Mouse (Mus musculus) layer of hippocampus, postnatal 25 days (tissue): ENCODE results near the gene Limk2. TPM values are rescaled to one million over a fixed set of nuclear protein-coding genes. Genes with fewer than 3 reads are reported as not detected.
A peak's percentile ranks its signal among the peaks of the same experiment; 100 is the strongest.

Experiments
- DNase-seq, 2 experiments: peaks; one replicate each; pipeline ENCODE4 v3.0.0; 2022; ENCODE audit warnings: mixed read lengths in 2 of 2, low spot score in 1 of 2; ENCODE audit errors: extremely low spot score in 1 of 2
- total RNA-seq, 2 experiments: library from RNA; stranded (reverse); gene quantifications; 2 replicates each; pipeline ENCODE4 v1.2.3; 2021

Gene Limk2
- total RNA-seq, 2 experiments from 2014 or later: 83.1 to 104 TPM

DNA sequence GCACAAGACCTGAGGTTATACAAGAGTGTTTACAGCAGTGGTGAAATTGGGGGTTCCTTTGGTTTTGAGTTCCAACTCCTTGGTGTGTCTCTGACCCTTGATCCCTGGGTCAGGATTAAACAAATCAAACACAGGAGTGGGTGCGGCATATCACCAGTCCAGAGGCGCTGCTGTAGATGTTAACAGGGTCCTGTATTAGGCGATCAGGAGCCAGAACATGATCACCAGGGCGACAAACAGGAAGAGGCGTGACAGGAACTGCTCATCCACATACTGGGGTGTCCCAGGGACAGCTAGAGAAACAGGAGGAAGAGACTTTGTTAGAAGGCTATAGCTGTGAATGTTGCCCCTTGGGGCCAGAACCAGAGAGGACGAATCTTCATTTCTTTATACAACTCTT is 8.8 kb upstream of the Limk2 start:
- no peak for DNase-seq

GRCm38 (mm10) chr11:3416399-3416798 is 7.4 kb upstream of the Limk2 start:
- DNase-seq: no peak

- DNase-seq: no peak
These were observed 3.1 kb upstream of the Limk2 start for GRCm38 (mm10) chr11:3412111-3412510.

DNA sequence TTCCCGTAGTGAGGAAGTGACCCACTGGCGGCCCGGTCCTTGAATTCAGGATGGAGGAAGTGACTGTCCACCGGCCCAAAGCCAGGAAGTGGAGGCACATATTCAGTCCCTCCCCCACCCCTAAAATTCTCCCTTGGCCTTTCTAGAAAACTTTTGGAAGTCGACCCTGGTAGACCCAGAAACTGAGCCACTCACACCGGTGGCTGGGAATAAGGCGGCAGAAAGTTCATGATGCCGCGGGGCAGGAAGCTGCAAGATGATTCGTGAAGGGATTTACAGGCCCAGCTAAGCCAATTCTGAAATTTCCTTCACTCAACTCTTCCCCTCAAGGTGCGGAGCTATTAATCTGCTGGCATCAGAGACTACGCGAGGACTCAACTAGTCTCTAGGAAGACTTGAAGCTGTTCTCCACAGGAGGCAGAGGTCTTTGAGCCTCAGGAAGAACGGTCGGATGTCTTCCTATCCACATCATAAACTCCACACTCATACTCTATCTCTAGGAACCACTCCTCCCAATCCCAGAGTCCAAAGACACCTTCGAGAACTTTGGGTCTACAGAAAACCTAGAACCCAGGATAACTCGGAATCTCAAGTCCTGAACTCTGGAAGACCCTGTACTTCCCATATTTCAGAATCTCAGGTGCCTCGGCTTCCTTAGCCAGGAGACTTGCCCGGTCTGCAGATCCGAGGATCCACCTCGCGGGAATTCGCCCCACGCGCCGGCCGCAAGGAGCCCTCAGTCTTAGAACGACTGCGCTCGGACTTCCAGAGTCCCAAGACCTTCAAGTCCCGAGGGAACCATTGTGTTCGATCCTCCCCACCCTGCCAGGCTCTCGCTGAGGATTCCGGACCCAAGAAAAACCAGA is 625 bp downstream of the Limk2 start:
- peak in 1 of 2 experiments; percentile 14 for DNase-seq

GRCm38 (mm10) chr11:3404287-3405047 is 4.5 kb downstream of the Limk2 start:
- no peak for DNase-seq

DNA sequence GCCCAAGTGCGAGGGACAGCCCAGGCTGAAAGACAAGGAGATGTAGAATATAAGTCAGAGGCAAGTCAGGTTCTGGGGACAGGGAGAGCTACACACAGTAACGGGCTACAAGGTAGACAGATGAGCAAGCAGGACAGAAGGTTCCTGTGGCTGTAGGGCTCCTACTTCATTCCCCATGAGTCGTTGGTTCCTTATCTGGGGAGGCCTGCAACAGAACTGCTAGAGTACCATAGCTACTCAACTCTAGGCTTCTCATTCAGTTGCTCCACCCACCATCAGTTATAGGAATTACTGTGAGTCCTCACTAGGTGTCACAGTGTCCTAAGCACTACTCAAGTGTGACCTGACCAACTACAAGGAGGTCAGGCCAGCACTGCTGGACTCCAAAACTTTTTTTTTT is 6.0 kb downstream of the Limk2 start:
- no peak for DNase-seq

DNA sequence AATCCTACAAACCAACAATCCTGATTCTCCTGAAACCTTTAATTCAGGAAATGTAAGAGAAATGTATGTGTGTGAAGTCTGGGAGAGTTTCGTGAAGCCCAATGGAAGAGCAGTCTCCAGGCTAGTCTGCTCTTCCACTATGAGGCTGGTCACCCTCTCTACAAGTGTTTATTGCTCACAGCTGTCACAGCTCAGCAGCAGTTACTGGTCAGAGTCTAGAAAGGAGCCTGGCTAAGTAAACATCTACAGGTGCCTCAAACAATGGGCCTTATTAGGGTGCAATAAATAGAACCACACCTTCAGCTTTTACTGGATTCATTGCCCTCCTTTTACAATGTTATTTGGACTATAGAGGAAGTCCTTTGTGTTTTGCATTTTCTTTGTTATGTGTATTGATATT is 10.7 kb downstream of the Limk2 start:
- DNase-seq: no peak

- DNase-seq: no peak
These were observed 12.4 kb downstream of the Limk2 start for GRCm38 (mm10) chr11:3396562-3396961.

GRCm38 (mm10) chr11:3396091-3396490 is 12.9 kb downstream of the Limk2 start:
- DNase-seq: no peak

DNA sequence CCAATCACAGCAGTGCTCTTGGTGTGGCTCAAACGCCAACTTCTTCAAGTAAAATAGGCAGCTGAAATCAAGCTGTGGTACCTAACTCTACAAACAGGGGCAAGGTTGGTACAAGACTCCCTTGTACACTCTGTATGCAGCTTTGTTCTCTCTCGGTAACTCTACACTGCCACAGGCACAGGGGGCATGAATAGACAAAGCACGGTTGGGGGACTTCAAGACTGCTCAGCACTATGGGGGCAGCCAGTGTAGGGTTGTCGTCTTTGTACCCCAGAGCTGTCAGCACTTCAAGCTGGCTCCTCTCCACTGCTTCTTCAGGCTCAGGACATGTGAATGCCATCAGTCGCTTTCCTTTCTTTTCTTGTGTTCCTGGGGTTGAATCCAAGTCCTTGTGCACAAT is 14.5 kb downstream of the Limk2 start:
- DNase-seq: no peak

DNA sequence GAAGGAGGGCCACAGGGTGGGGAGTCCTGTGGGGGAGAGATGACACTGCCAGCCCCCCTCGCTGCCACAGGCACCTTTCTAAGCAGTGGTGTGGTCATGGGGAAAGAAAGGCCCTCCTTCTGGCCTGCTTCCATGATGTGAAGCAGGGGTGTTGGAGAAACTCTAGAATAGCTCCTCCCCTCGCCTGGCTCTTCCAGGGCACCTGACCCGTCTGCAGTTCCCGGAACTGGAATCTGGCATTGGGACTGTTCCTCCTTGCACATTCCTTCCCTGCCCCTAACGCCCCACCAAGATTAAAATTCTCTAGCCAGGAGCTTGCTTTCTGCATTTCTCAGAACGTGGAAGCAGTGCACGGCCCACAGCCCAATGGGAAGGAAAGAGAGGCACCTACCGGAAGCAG is 16.5 kb downstream of the Limk2 start:
- no peak for DNase-seq

- DNase-seq: no peak
These were observed 18.2 kb downstream of the Limk2 start for GRCm38 (mm10) chr11:3390789-3391188.

DNA sequence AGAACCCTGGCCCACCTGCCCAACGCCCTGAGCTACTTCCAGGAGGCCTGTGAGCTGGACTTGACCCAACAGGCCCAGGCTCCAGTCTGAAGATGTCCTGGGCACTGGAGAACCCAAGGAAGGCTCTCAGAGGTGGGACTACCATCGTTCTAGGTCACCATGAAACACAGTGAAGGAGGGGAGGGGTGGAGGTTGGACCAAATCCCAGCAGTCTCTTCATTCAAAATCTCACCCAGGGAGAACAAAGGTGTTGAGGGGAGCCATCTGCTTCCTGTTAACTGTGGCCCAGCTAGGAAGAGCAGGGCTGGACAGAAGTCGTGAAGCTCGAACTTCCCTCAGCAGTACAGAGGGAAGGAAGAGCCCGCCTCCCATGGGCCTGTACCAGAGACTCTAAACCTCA is 19.0 kb downstream of the Limk2 start:
- DNase-seq: no peak

- no peak for DNase-seq
These were observed 21.4 kb downstream of the Limk2 start for GRCm38 (mm10) chr11:3387482-3388196.

DNA sequence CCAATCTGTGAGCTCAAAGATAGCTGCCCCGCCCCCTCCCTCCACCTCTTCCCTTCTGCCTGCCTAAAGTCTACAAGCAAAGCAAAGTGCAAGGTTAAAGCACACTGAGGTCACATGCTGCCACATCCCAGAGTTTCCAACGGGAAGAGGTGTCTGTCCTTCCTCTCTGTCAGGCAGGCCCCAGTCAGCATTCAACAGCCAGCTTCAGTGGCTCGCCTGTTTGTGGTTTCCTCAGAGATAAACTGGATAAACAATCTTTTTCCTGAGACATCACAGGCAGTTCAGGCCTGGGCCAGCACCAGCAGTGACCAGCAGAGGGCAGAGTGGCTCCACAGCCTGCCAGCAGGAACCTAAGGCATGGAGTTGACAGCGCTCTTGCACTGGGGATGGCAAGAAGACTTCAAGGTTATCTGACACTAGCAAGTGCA is 22.0 kb downstream of the Limk2 start:
- peak; percentile 82 to 97 for DNase-seq

DNA sequence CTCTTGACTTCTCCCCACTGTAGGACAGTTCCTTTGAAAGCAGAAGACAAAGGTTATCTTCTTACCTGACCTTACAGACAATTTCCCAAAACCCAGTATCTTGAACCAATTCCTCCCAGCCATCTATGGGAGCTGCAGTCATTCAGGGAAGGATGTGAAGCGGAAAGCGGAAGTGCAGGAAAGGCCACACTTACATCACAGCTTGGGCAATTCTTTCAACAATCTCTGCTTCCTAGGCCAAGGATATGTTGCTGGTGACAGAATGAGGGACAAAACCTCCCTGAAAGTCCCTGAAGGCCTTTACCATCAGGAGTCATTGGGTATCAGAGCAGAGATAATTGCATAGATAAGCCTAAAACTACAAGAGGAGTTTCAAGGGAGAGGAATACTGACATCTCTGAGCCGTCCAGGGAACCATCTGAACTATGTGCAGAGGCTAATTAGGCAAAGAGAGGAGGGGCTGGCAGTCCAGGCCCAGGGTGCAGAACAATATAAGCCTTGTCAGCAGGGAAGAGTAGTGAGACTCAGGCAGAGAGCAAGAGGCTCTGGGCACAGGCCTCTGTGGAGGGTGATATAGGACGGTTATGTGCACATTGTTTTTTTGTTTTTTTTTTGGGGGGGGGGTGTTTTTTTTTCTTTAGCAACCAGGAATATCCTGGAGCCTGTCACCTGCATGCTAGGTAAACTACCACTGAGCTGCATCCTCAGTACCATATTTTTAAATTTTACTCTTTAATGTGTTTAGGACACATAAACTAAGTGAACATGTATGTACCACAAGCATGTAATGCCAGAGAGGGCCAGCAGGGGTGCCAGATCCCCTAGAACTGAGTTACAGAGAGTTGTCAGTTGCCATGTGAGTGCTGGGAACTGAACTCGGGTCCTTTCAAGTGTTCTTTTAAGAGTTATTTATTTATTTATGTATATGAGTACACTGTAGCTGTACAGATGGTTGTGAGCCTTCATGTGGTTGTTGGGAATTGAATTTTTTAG is 26.1 kb downstream of the Limk2 start:
- DNase-seq: no peak

GRCm38 (mm10) chr11:3381148-3381814 is 27.7 kb downstream of the Limk2 start:
- no peak for DNase-seq

DNA sequence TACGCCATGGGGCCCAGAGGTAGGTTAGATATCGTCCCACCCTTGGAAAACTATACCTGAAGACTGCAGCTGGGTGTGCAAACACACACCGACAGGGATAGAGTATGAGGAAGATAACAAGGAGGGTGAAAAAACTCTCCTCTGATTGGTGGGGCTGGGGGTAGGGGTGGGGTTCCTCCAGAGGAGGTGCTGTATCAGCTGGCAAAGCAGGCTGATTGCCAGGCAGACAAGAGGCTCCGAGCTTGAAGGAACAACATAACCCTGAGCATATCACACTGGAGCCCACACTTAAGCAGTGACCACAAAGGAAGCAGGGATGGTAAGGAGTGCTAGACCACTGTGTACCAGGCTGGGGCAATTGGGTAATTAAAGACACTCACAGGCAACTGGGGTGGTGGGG is 29.6 kb downstream of the Limk2 start:
- no peak for DNase-seq

DNA sequence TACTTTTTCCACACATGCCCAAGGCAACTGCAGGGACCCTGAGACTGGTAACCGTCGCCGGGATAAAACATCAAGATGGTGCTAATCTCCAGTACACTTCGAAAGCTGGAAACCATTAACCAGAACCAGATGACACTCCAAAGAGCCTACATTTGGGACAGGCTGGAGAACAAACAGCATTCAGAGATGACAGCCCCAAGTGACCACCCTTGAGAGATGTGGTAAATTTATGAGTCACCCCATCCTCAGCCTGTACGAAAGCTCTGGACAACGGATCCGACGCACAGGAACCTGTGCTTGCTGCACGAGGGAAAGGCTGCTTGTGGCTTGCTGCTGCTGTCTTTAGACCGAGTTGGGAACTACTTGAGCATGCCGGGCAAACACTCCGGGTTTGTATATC is 34.2 kb downstream of the Limk2 start:
- no peak for DNase-seq
